In the genomic region with DNA sequence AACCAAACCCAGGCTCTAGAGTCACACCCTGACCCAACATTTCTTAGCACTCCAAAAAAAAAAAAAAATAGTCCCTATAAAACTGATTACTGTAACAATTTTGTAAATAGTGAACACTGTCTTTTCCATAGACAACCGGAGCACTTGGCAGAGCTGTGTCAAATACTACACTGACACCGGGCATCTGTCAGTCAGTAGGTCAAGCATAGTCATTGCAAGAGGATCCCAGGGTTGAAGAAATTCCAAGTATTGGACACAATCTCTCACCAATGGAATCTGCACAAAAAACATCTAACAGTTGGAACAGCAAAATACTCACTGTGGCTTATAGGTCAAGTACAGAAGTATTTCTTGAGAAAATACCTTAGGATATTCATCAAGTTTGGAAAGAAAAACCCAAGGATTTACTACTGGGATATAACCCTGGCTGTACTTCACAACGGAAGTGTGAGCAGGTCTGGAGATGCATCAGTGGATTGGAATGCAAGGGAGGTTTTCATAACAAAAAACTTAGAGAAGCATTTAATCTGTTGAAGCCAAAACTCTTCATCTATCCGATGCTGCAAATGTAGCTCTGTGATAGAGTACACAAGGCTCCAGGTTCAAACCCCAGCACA, we compare ENCODE assay signal across 23 mouse cellular contexts. TPM values are rescaled to one million over a fixed set of nuclear protein-coding genes. Genes with fewer than 3 reads are reported as not detected.
"Had no signal": no experiment of that assay in that cellular context is flagged by ENCODE, and none has a peak within 500 bp of the region (broad histone marks: within the 10 kb centered on the region; RNA-seq: fewer than 3 reads in every experiment).

No protein-coding gene starts in this region.

- H3K9me3 ChIP-seq: intestine, embryonic 15.5 days; liver, embryonic 13.5 days; midbrain, embryonic 12.5 days; midbrain, embryonic 15.5 days; neural tube, embryonic 13.5 days had no signal

- H3K27ac ChIP-seq: intestine, embryonic 15.5 days; layer of hippocampus, adult 2 months; liver, embryonic 13.5 days; macrophage; midbrain, embryonic 12.5 days; midbrain, embryonic 15.5 days; neural tube, embryonic 13.5 days had no signal

- H3K9ac ChIP-seq: intestine, embryonic 15.5 days; liver, embryonic 13.5 days; midbrain, embryonic 12.5 days; midbrain, embryonic 15.5 days; neural tube, embryonic 13.5 days had no signal

- ATAC-seq: intestine, embryonic 15.5 days; midbrain, embryonic 15.5 days had no signal

- H3K4me2 ChIP-seq: intestine, embryonic 15.5 days; liver, embryonic 13.5 days; midbrain, embryonic 12.5 days; midbrain, embryonic 15.5 days; neural tube, embryonic 13.5 days had no signal

- H3K4me3 ChIP-seq: intestine, embryonic 15.5 days; layer of hippocampus, adult 2 months; liver, embryonic 13.5 days; midbrain, embryonic 12.5 days; midbrain, embryonic 15.5 days; myocyte; neural tube, embryonic 13.5 days had no signal

- H3K36me3 ChIP-seq: intestine, embryonic 15.5 days; liver, embryonic 13.5 days; midbrain, embryonic 12.5 days; midbrain, embryonic 15.5 days; neural tube, embryonic 13.5 days had no signal

- H3K4me1 ChIP-seq: intestine, embryonic 15.5 days; liver, embryonic 13.5 days; midbrain, embryonic 12.5 days; midbrain, embryonic 15.5 days; neural tube, embryonic 13.5 days had no signal

- DNase-seq: kidney, adult 11 months; kidney, postnatal 25 days; layer of hippocampus, adult 9-11 months; liver, embryonic 13.5 days; lung, adult 2 months; thymus, adult 18-20 months; thymus, postnatal 36 days had no signal

- H3K27me3 ChIP-seq: intestine, embryonic 15.5 days; liver, embryonic 13.5 days; midbrain, embryonic 12.5 days; midbrain, embryonic 15.5 days; neural tube, embryonic 13.5 days had no signal

RNA-seq across cellular contexts. Expression of a gene that starts 5.6 kb away (rescaled TPM):
- polyA plus RNA-seq: limb, embryonic 11.5 days; limb, embryonic 14.5 days; liver, adult 2 months; liver, embryonic 13.5 days; liver, embryonic 16.5 days; lung, adult 2 months; lung, embryonic 16.5 days; macrophage; midbrain, embryonic 12.5 days; midbrain, embryonic 15.5 days; myocyte; neural tube, embryonic 13.5 days; spleen, adult 2 months had no signal

RNA-seq across cellular contexts. Expression of a gene that starts 20.9 kb away (rescaled TPM):
- polyA plus RNA-seq: intestine, embryonic 15.5 days; large intestine, adult 2 months; limb, embryonic 11.5 days; limb, embryonic 14.5 days; liver, adult 2 months; liver, embryonic 13.5 days; liver, embryonic 16.5 days; lung, adult 2 months; lung, embryonic 16.5 days; macrophage; midbrain, embryonic 12.5 days; midbrain, embryonic 15.5 days; myocyte; neural tube, embryonic 13.5 days; spleen, adult 2 months; stomach, embryonic 16.5 days; urinary bladder, adult 2 months had no signal
